Mouse (Mus musculus): ENCODE measurements around the gene Ppp1r13l. TPM values are rescaled to one million over a fixed set of nuclear protein-coding genes. Genes with fewer than 3 reads are reported as not detected.

The Ppp1r13l gene
- polyA plus RNA-seq, 1 experiment, result 13.6 TPM

DNA sequence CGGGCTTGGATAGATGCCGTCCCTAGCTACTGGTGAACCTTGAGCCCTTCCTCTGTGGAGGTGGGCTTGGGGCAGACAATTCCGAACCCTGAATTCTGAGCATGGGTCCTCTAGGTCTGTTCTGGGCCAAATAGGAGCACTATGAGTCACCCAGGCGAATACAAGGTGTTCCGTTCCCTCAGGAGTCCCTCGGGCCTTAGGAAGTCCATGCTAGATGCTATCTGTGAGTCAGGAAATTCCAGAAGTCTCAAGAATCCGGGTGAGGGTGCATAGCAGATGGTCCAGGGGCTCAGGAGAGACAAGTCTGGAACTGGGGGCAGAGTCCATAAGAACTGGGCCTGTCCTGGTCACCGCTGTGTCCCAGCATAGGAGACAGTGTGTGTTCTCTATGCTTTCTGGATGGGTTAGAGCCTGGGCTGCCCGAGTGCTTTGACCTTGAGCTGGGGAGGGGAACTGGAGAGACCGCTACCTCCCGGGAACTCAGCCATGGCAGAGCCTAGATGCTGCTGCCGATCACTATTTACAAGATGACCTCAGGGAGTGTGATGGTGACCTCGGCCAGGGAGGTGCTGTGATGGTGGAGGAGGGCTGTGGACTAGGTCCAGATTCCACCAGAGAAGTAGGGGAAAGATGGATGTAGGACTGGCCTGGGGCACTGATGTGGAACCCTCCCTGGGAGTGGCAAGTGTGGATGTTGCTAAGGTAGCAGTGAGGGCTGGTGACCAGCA is 10.2 kb upstream of the Ppp1r13l start:
- Histone ChIP-seq H3K36me3 (ENCODE audit: control insufficient read depth, insufficient read depth, low read length) (no peaks in the 10 kb centered on the region), H3K4me3 (ENCODE audit: control insufficient read depth, insufficient read depth, low read length) (no peak overlapping the region), H3K4me1 (replicated peaks; ENCODE audit: control insufficient read depth, insufficient read depth, low read length) (peaks cover 10% of the 10 kb centered on the region), H3K27ac (ENCODE audit: control insufficient read depth, insufficient read depth, low read length) (no peak overlapping the region), H3K27me3 (ENCODE audit: control insufficient read depth, insufficient read depth, low read length) (no peaks in the 10 kb centered on the region)
- TF ChIP-seq POLR2A (IDR thresholded peaks at IDR 0.05; ENCODE audit: control insufficient read depth, extremely low read depth, insufficient read depth, low read length, poor library complexity) (no peak), CTCF (IDR thresholded peaks at IDR 0.05; ENCODE audit: borderline replicate concordance, control insufficient read depth, extremely low read depth, insufficient read depth, low read length, poor library complexity) (no peak)
- WGBS, result 93% methylated on average over 13 of the region's 13 CpGs
- DNase-seq, result no peak

DNA sequence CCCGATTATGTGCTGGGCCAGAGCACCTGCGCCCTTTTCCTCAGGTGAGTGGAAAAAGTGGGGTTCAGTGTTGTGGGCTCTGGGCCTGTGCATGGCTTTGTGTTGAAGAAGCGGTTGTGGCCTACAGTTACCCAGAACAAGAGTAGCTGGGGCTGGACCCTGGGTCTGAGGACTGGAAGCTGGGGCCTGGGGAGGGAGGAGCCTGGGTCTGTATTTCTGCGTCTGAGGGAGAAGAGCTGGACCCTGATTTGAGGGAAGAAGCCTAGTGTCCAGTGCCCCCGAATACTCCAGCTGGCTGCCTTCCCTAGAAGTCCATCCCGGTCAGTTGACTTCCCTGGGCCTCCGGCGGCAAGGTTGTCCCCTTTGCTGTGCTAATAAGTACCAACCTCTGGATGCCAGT is 9.3 kb upstream of the Ppp1r13l start:
- no peak for TF ChIP-seq POLR2A (IDR thresholded peaks at IDR 0.05; ENCODE audit: control insufficient read depth, extremely low read depth, insufficient read depth, low read length, poor library complexity)
- TF ChIP-seq CTCF (IDR thresholded peaks at IDR 0.05; ENCODE audit: borderline replicate concordance, control insufficient read depth, extremely low read depth, insufficient read depth, low read length, poor library complexity), result no peak
- H3K27ac ChIP-seq (ENCODE audit: control insufficient read depth, insufficient read depth, low read length), result no peak overlapping the region
- H3K27me3 ChIP-seq (ENCODE audit: control insufficient read depth, insufficient read depth, low read length), result no peaks in the 10 kb centered on the region
- no peak for DNase-seq
- H3K4me1 ChIP-seq (replicated peaks; ENCODE audit: control insufficient read depth, insufficient read depth, low read length), result peaks cover 6% of the 10 kb centered on the region
- 97% methylated on average over 8 of the region's 8 CpGs for WGBS
- no peaks in the 10 kb centered on the region for H3K36me3 ChIP-seq (ENCODE audit: control insufficient read depth, insufficient read depth, low read length)
- H3K4me3 ChIP-seq (ENCODE audit: control insufficient read depth, insufficient read depth, low read length), result no peak overlapping the region

DNA sequence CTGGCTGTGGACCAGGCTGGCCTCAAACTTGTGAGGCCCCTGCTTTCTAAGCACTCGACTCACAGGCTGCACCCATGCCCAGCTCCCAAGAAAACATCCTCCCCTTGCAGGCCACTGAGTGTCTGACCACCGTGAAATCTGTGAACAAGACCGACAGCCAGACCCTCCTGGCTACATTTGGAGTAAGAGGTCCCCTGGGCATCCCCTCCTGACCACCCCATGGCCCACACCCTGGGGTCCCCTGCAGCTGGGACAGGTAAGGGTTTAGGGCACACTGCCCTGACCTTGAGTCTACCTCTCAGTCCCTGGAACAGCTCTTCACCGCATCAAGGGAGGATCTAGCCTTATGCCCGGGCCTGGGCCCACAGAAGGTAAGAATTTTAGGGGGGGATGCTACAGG is 4.6 kb upstream of the Ppp1r13l start:
- TF ChIP-seq POLR2A (IDR thresholded peaks at IDR 0.05; ENCODE audit: control insufficient read depth, extremely low read depth, insufficient read depth, low read length, poor library complexity), result no peak
- TF ChIP-seq CTCF (IDR thresholded peaks at IDR 0.05; ENCODE audit: borderline replicate concordance, control insufficient read depth, extremely low read depth, insufficient read depth, low read length, poor library complexity), result no peak
- Histone ChIP-seq H3K27ac (ENCODE audit: control insufficient read depth, insufficient read depth, low read length) (no peak overlapping the region), H3K4me1 (replicated peaks; ENCODE audit: control insufficient read depth, insufficient read depth, low read length) (peaks cover 7% of the 10 kb centered on the region), H3K36me3 (ENCODE audit: control insufficient read depth, insufficient read depth, low read length) (no peaks in the 10 kb centered on the region), H3K27me3 (ENCODE audit: control insufficient read depth, insufficient read depth, low read length) (no peaks in the 10 kb centered on the region), H3K4me3 (ENCODE audit: control insufficient read depth, insufficient read depth, low read length) (no peak overlapping the region)
- DNase-seq, result no peak
- 94% methylated on average over 5 of the region's 5 CpGs for WGBS

DNA sequence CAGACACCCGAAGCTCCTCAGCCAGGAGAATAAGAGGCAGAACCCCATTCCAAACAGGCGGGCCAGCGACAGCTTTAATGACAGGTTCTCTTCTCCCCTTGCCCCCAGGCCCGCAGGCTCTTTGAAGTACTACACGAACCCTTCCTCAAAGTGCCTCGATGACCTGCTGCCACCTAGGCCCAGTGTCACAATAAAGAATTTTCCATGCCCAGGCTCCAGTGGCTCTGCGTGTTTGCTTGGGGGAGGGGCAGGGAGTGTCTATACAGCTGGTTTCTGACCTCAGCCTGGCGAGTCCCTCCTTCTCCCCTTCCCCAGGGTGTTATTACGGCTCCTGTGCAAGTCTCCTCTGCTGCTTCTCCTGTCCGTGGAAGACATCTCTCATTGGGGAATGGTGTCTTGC is 3.2 kb upstream of the Ppp1r13l start:
- Histone ChIP-seq H3K4me1 (replicated peaks; ENCODE audit: control insufficient read depth, insufficient read depth, low read length) (peaks cover 19% of the 10 kb centered on the region), H3K27me3 (ENCODE audit: control insufficient read depth, insufficient read depth, low read length) (no peaks in the 10 kb centered on the region; the same call in 1 of the 2 replicates), H3K36me3 (ENCODE audit: control insufficient read depth, insufficient read depth, low read length) (no peaks in the 10 kb centered on the region), H3K27ac (ENCODE audit: control insufficient read depth, insufficient read depth, low read length) (no peak overlapping the region), H3K4me3 (ENCODE audit: control insufficient read depth, insufficient read depth, low read length) (no peak overlapping the region)
- WGBS, result 91% methylated on average over 10 of the region's 10 CpGs
- DNase-seq, result no peak
- TF ChIP-seq CTCF (IDR thresholded peaks at IDR 0.05; ENCODE audit: borderline replicate concordance, control insufficient read depth, extremely low read depth, insufficient read depth, low read length, poor library complexity) (no peak), POLR2A (IDR thresholded peaks at IDR 0.05; ENCODE audit: control insufficient read depth, extremely low read depth, insufficient read depth, low read length, poor library complexity) (no peak)

DNA sequence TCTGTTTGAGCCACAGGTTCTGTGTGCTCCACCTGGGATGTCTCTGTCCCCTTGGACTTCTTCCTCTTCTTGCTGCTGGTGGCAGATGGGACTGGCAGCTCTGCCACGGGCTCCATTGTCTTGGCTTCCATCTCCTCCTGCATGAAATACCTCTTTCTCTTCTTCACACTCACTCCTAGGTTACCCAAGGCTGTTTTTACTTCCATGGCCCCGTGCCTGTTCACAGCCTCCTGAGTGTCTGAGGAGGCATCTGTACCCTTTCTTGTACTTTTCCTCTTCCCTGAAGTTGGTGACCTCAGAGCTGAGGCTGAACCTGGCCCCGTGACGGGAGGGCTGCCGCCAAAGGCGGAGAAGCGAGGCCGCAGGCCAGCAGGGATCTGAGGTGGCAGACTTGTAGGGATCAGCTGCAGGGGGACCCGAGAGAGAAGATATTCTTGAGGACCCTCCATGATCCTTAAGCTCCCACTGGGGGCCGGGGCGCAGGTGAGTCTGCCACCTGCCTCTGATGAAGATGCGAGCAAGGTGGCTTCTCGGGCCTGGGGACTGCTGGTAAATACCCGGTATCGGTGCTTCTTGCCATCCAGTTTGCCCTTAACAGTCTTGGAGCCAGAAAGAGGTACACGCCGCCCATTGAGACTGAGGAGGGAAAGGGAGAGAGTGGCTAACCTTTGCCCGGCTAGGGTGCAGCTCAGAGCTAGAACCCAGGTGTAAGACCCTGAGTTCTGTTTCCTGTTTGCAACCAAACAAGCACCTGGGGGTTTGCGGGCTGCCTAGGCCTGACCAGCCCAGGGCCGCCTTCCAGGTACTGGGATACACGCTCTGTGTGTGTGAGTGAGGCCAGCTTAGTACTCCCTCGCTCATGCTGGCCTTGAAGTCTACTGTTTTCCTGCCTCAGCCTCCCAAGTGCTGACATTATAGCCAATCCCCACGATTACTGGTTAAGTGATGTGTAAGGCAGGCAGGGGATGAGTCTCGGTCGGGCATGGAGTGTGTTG is 1.9 kb upstream of the Ppp1r13l start:
- no peaks in the 10 kb centered on the region; the same call in 1 of the 2 replicates for H3K27me3 ChIP-seq (ENCODE audit: control insufficient read depth, insufficient read depth, low read length)
- DNase-seq, result no peak
- peaks cover 22% of the 10 kb centered on the region for H3K4me1 ChIP-seq (replicated peaks; ENCODE audit: control insufficient read depth, insufficient read depth, low read length)
- WGBS, result 93% methylated on average over 25 of the region's 25 CpGs
- no peak overlapping the region for H3K4me3 ChIP-seq (ENCODE audit: control insufficient read depth, insufficient read depth, low read length)
- H3K27ac ChIP-seq (ENCODE audit: control insufficient read depth, insufficient read depth, low read length), result no peak overlapping the region
- TF ChIP-seq POLR2A (IDR thresholded peaks at IDR 0.05; ENCODE audit: control insufficient read depth, extremely low read depth, insufficient read depth, low read length, poor library complexity), result no peak
- TF ChIP-seq CTCF (IDR thresholded peaks at IDR 0.05; ENCODE audit: borderline replicate concordance, control insufficient read depth, extremely low read depth, insufficient read depth, low read length, poor library complexity), result no peak
- no peaks in the 10 kb centered on the region for H3K36me3 ChIP-seq (ENCODE audit: control insufficient read depth, insufficient read depth, low read length)

DNA sequence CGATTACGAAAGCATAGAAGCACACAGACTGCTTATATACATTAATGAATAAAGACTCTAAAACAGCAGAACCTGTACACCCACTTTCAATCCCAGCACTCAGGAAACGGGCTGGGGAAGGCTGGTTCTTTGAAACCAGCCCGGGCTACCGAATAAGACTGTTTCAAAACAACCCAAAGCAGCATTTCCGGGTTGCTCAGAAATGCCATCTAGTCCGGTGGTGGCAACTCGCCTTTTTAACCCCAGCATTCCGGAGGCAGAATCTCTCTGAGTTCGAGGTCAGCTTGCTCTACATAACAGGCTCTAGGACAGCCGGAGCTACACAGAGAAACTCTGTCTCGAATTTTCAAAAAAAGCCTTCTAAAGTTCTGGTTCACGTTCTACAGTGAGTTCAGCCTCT is 915 bp upstream of the Ppp1r13l start:
- H3K27ac ChIP-seq (ENCODE audit: control insufficient read depth, insufficient read depth, low read length), result no peak overlapping the region
- H3K36me3 ChIP-seq (ENCODE audit: control insufficient read depth, insufficient read depth, low read length), result no peaks in the 10 kb centered on the region
- H3K4me1 ChIP-seq (replicated peaks; ENCODE audit: control insufficient read depth, insufficient read depth, low read length), result peaks cover 22% of the 10 kb centered on the region
- 8% methylated on average over 13 of the region's 13 CpGs for WGBS
- DNase-seq, result no peak
- TF ChIP-seq CTCF (IDR thresholded peaks at IDR 0.05; ENCODE audit: borderline replicate concordance, control insufficient read depth, extremely low read depth, insufficient read depth, low read length, poor library complexity), result no peak
- TF ChIP-seq POLR2A (IDR thresholded peaks at IDR 0.05; ENCODE audit: control insufficient read depth, extremely low read depth, insufficient read depth, low read length, poor library complexity), result no peak
- H3K27me3 ChIP-seq (ENCODE audit: control insufficient read depth, insufficient read depth, low read length), result no peaks in the 10 kb centered on the region; the same call in 1 of the 2 replicates
- no peak overlapping the region; the same call in 1 of the 2 replicates for H3K4me3 ChIP-seq (ENCODE audit: control insufficient read depth, insufficient read depth, low read length)
